Mouse (Mus musculus): Measurements from ENCODE around the gene Itga10. TPM values are rescaled to one million over a fixed set of nuclear protein-coding genes. Genes with fewer than 3 reads are reported as not detected.
A peak's percentile ranks its signal among the peaks of the same experiment; 100 is the strongest.
"Not testable (repeated sequence)": the region's sequence is repeated elsewhere in the genome, so short reads cannot be mapped to it uniquely, and the experiment has no call there.

Gene Itga10
- total and polyA plus RNA-seq, 2 experiments from 2014 or later, result 1.0 to 3.3 TPM

DNA sequence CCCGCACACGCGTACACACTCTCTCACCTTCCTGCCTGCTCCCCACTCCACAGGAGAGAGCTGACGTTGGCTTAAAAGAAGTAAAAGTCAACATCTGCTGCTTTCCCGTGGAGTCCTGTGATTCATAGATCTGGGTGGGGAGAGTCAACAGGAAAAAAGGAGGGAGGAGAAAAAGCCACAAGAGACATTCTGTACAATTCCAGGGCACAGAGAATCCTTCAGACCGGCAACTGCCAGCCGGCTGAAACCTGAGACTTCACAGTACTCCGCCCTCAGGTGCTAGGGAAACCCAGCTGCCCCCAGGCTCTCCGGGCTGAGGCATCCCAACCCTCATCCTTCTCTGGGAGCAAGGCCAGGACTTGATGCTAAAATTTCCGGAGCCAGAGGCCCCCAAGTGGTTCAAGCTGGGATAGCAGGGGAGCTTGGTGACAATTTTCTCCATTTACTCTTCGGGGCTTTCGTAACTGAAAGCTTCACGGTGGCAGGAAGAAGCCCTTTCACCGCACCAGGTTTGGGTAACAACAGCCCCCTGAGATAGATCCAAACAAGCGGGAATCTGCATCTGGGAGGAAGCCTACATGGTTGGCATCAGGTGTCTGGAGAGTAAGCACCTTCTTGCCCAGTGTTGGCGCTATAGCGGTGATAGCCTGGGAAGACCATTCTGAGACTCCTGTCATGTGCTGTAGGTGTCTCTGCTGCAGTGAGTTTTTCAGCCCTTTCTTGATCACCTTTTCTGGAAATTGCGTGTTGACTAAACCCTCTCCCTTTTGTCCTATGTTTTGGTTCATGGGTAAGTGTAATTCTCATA, 18.3 kb downstream of the Itga10 start:
- 5% methylated on average over 16 of the region's 18 CpGs for WGBS
- H3K27ac ChIP-seq (ENCODE audit: low read depth, low read length), result peak overlapping the region; percentile 59
- no peaks in the 10 kb centered on the region for H3K27me3 ChIP-seq (ENCODE audit: insufficient read depth, low read length)
- H3K36me3 ChIP-seq (ENCODE audit: insufficient read depth, low read length), result no peaks in the 10 kb centered on the region
- H3K4me1 ChIP-seq (ENCODE audit: insufficient read depth, low read length), result peaks cover 5% of the 10 kb centered on the region; the same call in 1 of the 2 replicates
- peak; percentile 88 for DNase-seq (ENCODE audit: low spot score)
- H3K9me3 ChIP-seq (ENCODE audit: low read length), result no peaks in the 10 kb centered on the region
- peak; percentile 81 for ATAC-seq (ENCODE audit: low FRiP score)
- TF ChIP-seq CTCF (IDR thresholded peaks at IDR 0.05), result peak; percentile 85
- H3K9ac ChIP-seq (replicated peaks; ENCODE audit: low read length, poor library complexity, severe bottlenecking), result 0 out of 2 replicates have a peak overlapping the region, but pooled peaks have one; percentile 0
- peak overlapping the region; percentile 53 for H3K4me2 ChIP-seq (ENCODE audit: low read depth, low read length, poor library complexity, severe bottlenecking)
- peak overlapping the region; percentile 27 for H3K4me3 ChIP-seq (ENCODE audit: low read depth, low read length)

DNA sequence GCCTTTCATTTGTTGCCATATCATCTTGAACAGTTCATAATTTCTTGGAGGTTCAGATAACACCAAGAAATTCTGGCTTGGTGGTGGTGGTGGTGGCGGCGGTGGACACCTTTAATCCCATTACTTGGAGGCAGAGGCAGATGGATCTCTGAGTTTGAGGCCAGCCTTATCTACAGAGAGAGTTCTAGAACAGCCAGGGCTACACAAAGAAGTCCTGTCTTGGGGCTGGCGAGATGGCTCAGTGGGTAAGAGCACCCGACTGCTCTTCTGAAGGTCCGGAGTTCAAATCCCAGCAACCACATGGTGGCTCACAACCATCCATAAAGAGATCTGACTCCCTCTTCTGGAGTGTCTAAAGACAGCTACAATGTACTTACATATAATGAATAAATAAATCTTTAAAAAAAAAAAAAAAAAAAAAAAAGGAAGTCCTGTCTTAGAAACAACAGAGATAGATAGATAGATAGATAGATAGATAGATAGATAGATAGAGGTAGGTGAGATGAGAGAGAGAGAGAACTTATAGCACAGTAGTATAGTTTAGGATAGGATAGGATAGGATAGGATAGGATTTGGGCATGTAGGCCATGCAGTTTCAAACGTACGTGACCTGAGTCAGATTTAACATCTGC, 20.5 kb downstream of the Itga10 start:
- not testable (repeated sequence) for H3K27ac ChIP-seq (ENCODE audit: low read depth, low read length); H3K4me1 ChIP-seq (ENCODE audit: insufficient read depth, low read length); H3K36me3 ChIP-seq (ENCODE audit: insufficient read depth, low read length); DNase-seq (ENCODE audit: low spot score); H3K27me3 ChIP-seq (ENCODE audit: insufficient read depth, low read length); ATAC-seq (ENCODE audit: low FRiP score); H3K4me2 ChIP-seq (ENCODE audit: low read depth, low read length, poor library complexity, severe bottlenecking); H3K9me3 ChIP-seq (ENCODE audit: low read length); H3K9ac ChIP-seq (replicated peaks; ENCODE audit: low read length, poor library complexity, severe bottlenecking); H3K4me3 ChIP-seq (ENCODE audit: low read depth, low read length)
- 95% methylated on average over 7 of the region's 7 CpGs for WGBS

DNA sequence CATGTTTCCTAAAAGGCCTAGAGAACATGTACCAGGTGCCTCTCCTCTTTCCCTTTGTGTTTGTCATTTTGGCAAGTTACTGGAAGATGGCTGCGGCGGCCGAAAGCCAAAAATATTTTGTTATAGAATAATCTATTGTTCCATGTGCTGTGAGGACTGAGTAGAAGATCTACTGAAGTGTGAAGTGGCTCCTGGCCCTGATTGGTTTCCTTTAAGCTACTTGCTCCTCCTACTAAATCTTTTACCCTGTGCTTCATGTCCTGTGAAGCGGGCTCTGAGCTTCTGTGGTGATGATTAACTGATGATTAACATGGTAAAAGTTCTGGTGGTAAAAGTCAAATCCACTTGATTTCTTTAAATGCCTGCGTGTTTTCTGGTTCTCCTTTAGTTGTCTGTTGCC, 21.5 kb downstream of the Itga10 start:
- WGBS, result 93% methylated on average over 5 of the region's 5 CpGs
- Histone ChIP-seq H3K27me3 (ENCODE audit: insufficient read depth, low read length) (no peaks in the 10 kb centered on the region), H3K4me3 (ENCODE audit: low read depth, low read length) (no peak overlapping the region), H3K4me1 (ENCODE audit: insufficient read depth, low read length) (peaks cover 5% of the 10 kb centered on the region; the same call in 1 of the 2 replicates), H3K36me3 (ENCODE audit: insufficient read depth, low read length) (no peaks in the 10 kb centered on the region), H3K4me2 (ENCODE audit: low read depth, low read length, poor library complexity, severe bottlenecking) (no peak overlapping the region), H3K27ac (ENCODE audit: low read depth, low read length) (no peak overlapping the region), H3K9me3 (ENCODE audit: low read length) (no peaks in the 10 kb centered on the region), H3K9ac (replicated peaks; ENCODE audit: low read length, poor library complexity, severe bottlenecking) (no peak overlapping the region)
- no peak for DNase-seq (ENCODE audit: low spot score)
- TF ChIP-seq CTCF (IDR thresholded peaks at IDR 0.05), result no peak
- no peak for ATAC-seq (ENCODE audit: low FRiP score)

DNA sequence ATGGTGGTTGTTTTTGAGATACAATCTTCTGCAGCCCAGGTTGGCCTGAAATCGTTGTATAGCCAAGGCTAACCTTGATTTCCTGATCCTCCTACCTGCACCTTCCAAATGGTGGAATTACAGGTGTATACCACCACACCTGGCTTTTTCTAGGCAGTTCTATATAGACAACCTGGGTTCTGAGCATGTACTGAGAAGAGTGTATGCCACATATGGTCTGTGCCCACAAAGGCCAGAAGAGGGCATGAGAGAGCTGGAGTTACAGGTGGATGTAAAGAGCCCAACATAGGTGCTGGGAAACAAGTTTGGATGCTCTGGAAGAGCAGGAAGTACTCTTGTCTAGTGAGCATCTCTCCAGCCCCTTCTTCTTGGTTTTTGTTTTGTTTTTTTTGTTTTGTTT, 21.9 kb downstream of the Itga10 start:
- Histone ChIP-seq H3K36me3 (ENCODE audit: insufficient read depth, low read length) (no peaks in the 10 kb centered on the region), H3K4me2 (ENCODE audit: low read depth, low read length, poor library complexity, severe bottlenecking) (no peak overlapping the region), H3K9ac (replicated peaks; ENCODE audit: low read length, poor library complexity, severe bottlenecking) (no peak overlapping the region), H3K27me3 (ENCODE audit: insufficient read depth, low read length) (no peaks in the 10 kb centered on the region), H3K4me3 (ENCODE audit: low read depth, low read length) (no peak overlapping the region), H3K4me1 (ENCODE audit: insufficient read depth, low read length) (peaks cover 5% of the 10 kb centered on the region; the same call in 1 of the 2 replicates), H3K27ac (ENCODE audit: low read depth, low read length) (no peak overlapping the region), H3K9me3 (ENCODE audit: low read length) (no peaks in the 10 kb centered on the region)
- peak; percentile 53 for TF ChIP-seq CTCF (IDR thresholded peaks at IDR 0.05)
- no peak for ATAC-seq (ENCODE audit: low FRiP score)
- no peak for DNase-seq (ENCODE audit: low spot score)
- WGBS, result 42% methylated on average over 1 of the region's 1 CpGs

DNA sequence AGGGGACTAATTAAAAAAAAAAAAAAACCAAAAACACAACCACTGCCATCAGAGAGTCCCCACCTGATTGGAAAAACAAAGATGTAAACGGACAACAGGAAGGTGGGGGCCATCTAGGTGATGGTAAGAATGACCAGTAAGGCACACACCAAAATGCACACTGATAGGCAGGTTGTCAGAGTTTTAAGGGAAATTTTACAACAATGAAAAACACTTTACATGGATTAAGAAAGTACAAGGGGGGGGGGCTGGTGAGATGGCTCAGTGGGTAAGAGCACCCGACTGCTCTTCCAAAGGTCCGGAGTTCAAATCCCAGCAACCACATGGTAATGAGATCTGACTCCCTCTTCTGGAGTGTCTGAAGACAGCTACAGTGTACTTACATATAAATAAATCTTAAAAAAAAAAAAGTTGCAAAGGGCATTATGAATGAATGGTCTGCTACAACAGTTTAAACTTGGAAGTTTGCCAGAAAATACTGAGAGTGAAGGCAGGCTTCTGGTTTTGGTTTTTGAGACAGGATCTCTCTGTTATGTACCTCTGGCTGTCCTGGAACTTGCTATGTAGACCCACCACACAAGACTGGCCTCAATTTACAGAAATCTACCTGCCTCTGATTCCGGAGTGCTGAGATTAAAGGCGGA, 23.2 kb downstream of the Itga10 start:
- ATAC-seq (ENCODE audit: low FRiP score) (no peak), DNase-seq (ENCODE audit: low spot score) (no peak)
- Histone ChIP-seq H3K36me3 (ENCODE audit: insufficient read depth, low read length) (no peaks in the 10 kb centered on the region), H3K4me3 (ENCODE audit: low read depth, low read length) (no peak overlapping the region), H3K4me1 (ENCODE audit: insufficient read depth, low read length) (no peaks in the 10 kb centered on the region), H3K4me2 (ENCODE audit: low read depth, low read length, poor library complexity, severe bottlenecking) (no peak overlapping the region), H3K9me3 (ENCODE audit: low read length) (no peaks in the 10 kb centered on the region), H3K27ac (ENCODE audit: low read depth, low read length) (no peak overlapping the region), H3K9ac (replicated peaks; ENCODE audit: low read length, poor library complexity, severe bottlenecking) (no peak overlapping the region), H3K27me3 (ENCODE audit: insufficient read depth, low read length) (no peaks in the 10 kb centered on the region)
- no peak for TF ChIP-seq CTCF (IDR thresholded peaks at IDR 0.05)
- WGBS, result 98% methylated on average over 5 of the region's 5 CpGs

Data from midbrain, postnatal 0 days (tissue).